Mouse (Mus musculus) brain, embryonic 18.5 days (tissue): ENCODE measurements around the gene P3h1.
A peak's percentile ranks its signal among the peaks of the same experiment; 100 is the strongest.

Experiments
- DNase-seq: peaks from one replicate; pipeline ENCODE4 v3.0.0-alpha.2; 2012; ENCODE audit warnings: low read depth, low spot score

Gene P3h1

GRCm38 (mm10) chr4:119238661-119239060, 5.9 kb downstream of the P3h1 start:
- no peak for DNase-seq

- DNase-seq, result peak; percentile 69
These were observed 6.5 kb downstream of the P3h1 start for GRCm38 (mm10) chr4:119239181-119239682.

GRCm38 (mm10) chr4:119241664-119242063, 8.9 kb downstream of the P3h1 start:
- DNase-seq, result no peak

- DNase-seq, result no peak
These were observed 9.9 kb downstream of the P3h1 start for GRCm38 (mm10) chr4:119242571-119242970.

GRCm38 (mm10) chr4:119244468-119245240, 11.9 kb downstream of the P3h1 start:
- DNase-seq, result no peak

- DNase-seq, result no peak
These were observed 12.8 kb downstream of the P3h1 start for GRCm38 (mm10) chr4:119245556-119245955.

- no peak for DNase-seq
These were observed 13.2 kb downstream of the P3h1 start for GRCm38 (mm10) chr4:119245961-119246360.

GRCm38 (mm10) chr4:119246688-119247225, 14.0 kb downstream of the P3h1 start:
- DNase-seq, result no peak

- DNase-seq, result no peak
These were observed 14.9 kb downstream of the P3h1 start for GRCm38 (mm10) chr4:119247462-119248235.

GRCm38 (mm10) chr4:119248407-119248965, 15.8 kb downstream of the P3h1 start:
- no peak for DNase-seq

GRCm38 (mm10) chr4:119252025-119252808, 19.5 kb downstream of the P3h1 start:
- DNase-seq, result no peak

- no peak for DNase-seq
These were observed 21.4 kb downstream of the P3h1 start for GRCm38 (mm10) chr4:119254012-119254618.

GRCm38 (mm10) chr4:119255351-119255750, 22.6 kb downstream of the P3h1 start, which contains the start of gene Cldn19:
TSS of gene Cldn19 (plus strand) at chr4:119255414.
- DNase-seq, result no peak

GRCm38 (mm10) chr4:119257083-119257482, 24.4 kb downstream of the P3h1 start:
- DNase-seq, result no peak

GRCm38 (mm10) chr4:119259344-119260254, 26.9 kb downstream of the P3h1 start:
- no peak for DNase-seq

GRCm38 (mm10) chr4:119261087-119261713, 28.5 kb downstream of the P3h1 start:
- DNase-seq, result no peak

- no peak for DNase-seq
These were observed 29.8 kb downstream of the P3h1 start for GRCm38 (mm10) chr4:119262483-119262882.

- no peak for DNase-seq
These were observed 30.7 kb downstream of the P3h1 start for GRCm38 (mm10) chr4:119263459-119263858.

GRCm38 (mm10) chr4:119266606-119267005, 33.9 kb downstream of the P3h1 start:
- DNase-seq, result no peak
